Mouse (Mus musculus): Measurements from ENCODE around the gene Olfr982.

Olfr982 gene

DNA sequence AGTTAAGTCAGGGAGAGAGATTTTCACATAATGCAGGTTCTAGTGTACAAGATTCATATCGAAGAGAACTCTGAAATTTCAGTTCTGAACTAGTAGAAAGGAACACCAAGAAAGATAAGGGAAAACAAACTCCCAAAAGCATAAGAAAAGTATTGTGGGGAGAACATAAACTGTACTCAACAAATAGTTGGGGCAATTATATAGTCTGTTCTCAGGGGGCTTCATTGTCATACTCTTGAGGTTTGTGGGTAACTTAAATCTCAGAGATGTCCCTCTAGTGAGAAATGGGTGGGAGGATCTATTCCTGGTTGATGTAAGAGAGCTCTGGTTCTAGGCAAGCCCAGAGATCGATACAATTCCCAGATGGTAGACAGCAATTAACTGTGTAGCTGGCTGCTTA lies at the start of gene Olfr982:
Gene Olfr982, plus strand, starts transcription at position 301 of the 400 bp plus-strand sequence.
- no peak for DNase-seq (ENCODE audit: low read depth, low spot score)

- peak; percentile 4 for DNase-seq (ENCODE audit: low read depth, low spot score)
Measured at GRCm38 (mm10) chr9:40050138-40050537, 23.5 kb upstream of the Olfr982 start.

DNA sequence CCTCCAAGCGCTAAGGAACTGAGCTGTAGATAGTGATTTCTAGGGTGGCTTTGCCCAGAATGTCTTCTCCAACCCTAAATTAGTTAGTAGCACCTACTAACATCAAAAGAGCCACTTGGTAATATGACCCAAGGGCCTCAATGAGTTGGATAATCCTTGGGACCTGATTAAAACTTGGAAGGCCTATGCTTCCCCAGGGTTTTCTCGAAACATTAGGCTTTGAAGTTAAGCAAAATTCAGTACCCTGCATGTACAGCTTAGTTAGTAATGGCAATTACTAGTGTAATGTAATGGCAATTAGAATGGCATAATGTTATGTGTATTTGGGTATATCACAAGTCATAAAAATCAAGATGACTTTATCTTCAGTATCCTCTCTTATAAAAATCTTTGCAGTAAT lies 19.9 kb downstream of the Olfr982 start, which contains the start of gene Olfr983:
Gene Olfr983, minus strand, starts transcription at position 101 of the 400 bp plus-strand sequence.
- no peak for DNase-seq (ENCODE audit: low read depth, low spot score)

DNA sequence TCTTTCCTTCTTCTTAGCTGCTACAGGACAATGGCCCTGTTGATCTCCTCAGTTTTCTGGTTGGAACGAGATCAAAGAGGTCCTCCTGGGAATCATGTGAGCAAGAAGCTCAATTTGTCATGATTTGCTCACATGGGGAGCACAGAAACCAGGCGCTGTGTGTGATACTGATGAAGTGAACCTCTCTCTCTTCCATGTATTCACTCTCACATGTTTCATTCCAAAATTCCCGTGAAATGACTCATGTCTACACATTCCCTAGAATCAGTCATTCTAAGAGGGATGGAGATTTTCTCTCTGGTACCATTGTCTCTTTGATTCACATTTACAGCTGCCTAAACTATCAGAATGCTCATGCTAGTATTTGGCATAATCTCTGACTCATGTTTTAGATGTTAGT lies 21.1 kb downstream of the Olfr982 start:
- DNase-seq (ENCODE audit: low read depth, low spot score) = no peak

- DNase-seq (ENCODE audit: low read depth, low spot score) = no peak
Measured at GRCm38 (mm10) chr9:40114106-40114505, 40.5 kb downstream of the Olfr982 start, which contains the start of gene Olfr984. Olfr984 (minus strand) TSS chr9:40114206.

- no peak for DNase-seq (ENCODE audit: low read depth, low spot score)
Measured at GRCm38 (mm10) chr9:40116645-40117286, 43.1 kb downstream of the Olfr982 start.

DNA sequence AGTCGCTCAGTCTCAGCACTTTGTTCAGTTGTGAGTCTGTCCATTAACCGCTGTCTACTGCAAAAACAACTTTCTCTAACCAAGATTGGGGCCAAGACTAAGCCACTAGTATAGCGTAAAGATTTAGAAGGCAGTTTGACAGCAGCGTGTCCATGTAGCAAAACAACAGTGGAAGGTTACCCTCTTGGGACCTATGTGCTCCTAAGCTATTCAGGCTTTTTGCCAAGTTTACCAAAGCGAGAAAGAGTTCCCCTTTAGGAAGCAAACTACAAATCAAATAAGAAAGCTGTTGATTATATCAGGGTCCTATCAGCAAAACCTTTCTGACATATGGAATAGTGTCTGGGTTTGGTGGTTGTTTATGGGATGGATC lies 43.6 kb downstream of the Olfr982 start:
- DNase-seq (ENCODE audit: low read depth, low spot score) = no peak

All from R1 (cell line).